Mouse (Mus musculus): Measurements from ENCODE around the gene Fbxo10. TPM values are rescaled to one million over a fixed set of nuclear protein-coding genes. Genes with fewer than 3 reads are reported as not detected.
A peak's percentile ranks its signal among the peaks of the same experiment; 100 is the strongest.
"Not testable (repeated sequence)": the region's sequence is repeated elsewhere in the genome, so short reads cannot be mapped to it uniquely, and the experiment has no call there.

The Fbxo10 gene
- total RNA-seq, 2 experiments from 2014 or later: 11.1 to 12.8 TPM

DNA sequence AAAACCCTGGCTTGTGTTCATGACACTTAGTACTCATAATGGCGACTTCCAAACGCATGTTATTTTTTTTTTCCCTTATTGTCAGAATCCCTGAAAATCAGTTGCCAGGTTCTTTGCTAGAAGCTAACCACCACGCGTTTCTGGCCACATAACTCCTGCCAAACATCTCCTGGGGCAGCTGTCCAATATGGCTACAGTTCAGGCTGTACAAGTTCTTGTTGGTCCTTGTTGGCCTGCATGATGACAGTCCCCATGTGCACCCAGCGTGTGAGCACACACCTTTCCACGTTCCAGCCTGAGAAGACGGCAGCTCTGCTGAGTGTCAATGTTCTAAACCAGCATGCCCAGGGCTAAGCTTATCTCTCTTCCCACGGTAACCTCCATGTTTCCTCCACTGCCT is 29.0 kb downstream of the Fbxo10 start:
- intact Hi-C loops (cut with DNase I): no loop called here
- peak; percentile 24 for DNase-seq (ENCODE audit: low spot score)

DNA sequence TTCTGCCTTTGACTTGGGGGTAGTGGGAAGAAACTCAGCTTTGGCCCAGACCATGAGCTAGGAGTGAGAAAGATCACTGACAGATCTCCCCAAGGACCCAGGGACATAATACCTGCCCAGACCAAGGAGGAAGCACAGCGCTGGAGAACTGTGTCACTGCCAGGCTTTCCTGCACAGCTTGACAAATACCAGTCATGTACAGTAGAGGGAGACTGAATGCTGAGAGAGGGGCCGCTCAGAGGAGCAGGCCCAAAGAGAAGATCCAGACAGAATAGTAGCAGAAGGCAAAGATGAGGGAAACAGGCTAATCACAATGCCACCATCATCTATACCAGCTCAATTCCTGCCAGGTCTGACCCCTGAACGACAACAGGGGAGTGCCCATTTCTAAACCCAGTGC is 29.5 kb downstream of the Fbxo10 start:
- DNase-seq (ENCODE audit: low spot score): no peak
- intact Hi-C loops (cut with DNase I): no loop called here

DNA sequence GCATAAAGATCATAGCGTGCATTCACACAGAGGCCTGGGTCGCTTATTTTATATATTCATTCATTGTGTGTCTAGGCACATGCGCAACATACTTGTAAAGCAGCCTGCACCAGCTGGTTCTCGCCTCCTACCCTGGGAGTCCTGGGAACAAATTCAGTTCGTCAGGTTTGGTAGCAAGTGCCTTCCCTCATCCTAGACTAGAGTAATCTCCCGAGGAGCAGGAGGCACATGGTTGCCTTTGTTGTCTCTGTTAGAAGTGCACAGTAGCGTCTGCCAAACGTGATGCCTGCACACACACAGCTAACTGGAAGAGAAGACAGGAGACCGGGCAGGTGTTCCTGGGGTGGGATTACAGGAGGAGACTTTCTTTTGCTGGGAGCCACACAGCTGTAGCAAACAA is 36.4 kb downstream of the Fbxo10 start:
- intact Hi-C loops (cut with DNase I): no loop called here
- no peak for DNase-seq (ENCODE audit: low spot score)

DNA sequence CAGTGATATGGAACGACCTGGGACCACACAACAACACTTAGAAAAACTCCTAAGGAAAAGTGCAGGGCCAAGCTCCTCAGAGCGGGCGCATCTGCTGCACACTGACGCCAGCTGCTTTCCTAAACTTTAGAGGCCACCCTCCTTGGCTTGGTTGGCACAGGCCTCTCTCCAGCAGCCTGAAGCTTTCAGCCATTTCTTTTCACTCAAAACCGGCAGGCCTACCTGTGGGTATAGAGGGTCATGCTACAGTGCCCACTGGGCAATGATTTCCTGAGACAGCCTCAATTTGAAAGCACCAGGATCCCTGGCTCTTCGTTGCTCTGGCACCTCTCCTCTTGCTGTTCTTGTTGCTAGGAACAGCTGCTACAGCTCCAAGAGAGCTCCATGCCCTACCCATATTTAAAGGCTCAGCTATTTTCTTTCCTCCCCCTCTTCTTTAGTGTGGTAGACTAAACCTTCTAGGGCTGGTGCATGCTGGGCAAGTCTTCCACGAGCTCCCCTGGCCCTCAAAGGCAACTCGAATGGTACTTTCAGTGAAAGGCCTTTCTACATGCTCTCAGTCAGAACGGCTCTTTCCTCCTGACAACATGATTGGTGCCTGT is 37.0 kb downstream of the Fbxo10 start:
- no peak for DNase-seq (ENCODE audit: low spot score)

DNA sequence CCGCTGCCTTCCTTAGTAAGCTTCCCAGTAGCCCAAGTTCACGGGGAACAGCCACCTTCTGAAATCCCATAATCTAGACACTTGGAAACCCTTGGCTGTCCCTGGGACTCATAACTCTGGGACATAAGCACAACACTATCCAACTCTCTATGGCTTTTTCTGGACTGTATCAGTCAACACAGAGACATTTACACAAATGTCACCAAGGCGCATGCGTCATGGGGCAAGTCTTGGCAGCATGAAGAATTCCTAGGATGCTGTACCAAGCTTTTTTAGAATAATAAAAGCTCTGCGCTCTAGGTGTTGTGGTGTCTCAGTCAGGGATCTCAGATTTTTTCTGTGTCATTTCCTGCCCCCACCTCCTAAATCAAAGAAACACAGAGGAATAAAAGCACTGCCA is 37.7 kb downstream of the Fbxo10 start:
- intact Hi-C loops (cut with DNase I): no loop called here
- DNase-seq (ENCODE audit: low spot score): no peak

More for the DNA sequence above, 37.0 kb downstream of the Fbxo10 start:
- intact Hi-C loops (cut with DNase I): no loop called here

DNA sequence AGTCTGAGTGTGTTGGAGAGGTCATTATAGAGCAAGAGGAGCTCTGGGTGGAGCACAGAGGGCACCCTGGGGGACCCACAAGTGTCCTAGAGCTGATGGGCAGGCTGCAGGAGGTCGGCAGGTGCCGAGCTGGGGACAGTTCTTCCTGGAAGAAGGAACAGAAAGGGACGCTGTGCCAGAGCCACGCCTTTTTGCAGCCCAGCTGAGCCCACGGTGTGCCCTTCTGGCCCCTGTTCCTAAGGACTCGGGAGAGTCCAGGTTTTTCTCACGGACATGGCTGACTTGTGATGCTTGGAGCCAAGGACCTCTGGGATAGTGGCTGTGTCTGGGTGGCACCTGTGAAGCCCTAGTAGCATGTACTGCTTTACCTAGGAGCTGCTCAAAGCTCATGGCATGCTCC is 43.6 kb downstream of the Fbxo10 start:
- intact Hi-C loops (cut with DNase I): no loop called here
- DNase-seq (ENCODE audit: low spot score): no peak

DNA sequence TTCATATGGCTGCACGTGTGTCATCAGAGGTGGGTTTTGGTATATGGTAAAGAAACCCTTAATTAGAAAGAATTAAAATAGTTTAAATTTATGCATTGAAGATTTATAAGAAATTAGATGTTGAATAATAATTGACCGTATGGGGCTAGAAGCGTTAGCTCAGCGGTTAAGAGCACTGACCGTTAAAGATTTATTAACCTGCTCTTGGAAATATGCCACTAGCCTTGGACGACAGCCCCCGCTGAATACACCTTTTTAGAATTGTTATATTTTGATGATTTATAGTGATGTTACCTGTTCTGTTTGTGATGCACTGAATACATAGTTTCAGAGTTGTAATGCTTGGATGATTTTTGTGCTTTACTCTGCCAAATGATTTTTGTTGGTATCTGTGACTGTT is 44.9 kb downstream of the Fbxo10 start:
- DNase-seq (ENCODE audit: low spot score); intact Hi-C loops (cut with DNase I): not testable (repeated sequence)

DNA sequence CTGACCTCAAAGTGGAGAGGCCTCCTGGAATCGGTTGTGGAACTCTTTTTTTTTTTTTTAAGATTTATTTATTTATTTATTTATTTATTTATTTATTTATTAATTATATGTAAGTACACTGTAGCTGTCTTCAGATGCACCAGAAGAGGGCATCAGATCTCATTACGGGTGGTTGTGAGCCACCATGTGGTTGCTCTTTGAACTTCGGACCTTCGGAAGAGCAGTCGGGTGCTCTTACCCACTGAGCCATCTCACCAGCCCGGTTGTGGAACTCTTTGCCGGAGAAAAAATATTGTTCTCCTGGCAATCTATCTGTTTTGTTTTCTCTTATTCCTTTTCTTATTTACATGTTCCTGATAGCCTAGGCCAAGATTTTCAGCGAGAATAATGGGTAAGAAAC is 45.5 kb downstream of the Fbxo10 start:
- intact Hi-C loops (cut with DNase I); DNase-seq (ENCODE audit: low spot score): not testable (repeated sequence)

DNA sequence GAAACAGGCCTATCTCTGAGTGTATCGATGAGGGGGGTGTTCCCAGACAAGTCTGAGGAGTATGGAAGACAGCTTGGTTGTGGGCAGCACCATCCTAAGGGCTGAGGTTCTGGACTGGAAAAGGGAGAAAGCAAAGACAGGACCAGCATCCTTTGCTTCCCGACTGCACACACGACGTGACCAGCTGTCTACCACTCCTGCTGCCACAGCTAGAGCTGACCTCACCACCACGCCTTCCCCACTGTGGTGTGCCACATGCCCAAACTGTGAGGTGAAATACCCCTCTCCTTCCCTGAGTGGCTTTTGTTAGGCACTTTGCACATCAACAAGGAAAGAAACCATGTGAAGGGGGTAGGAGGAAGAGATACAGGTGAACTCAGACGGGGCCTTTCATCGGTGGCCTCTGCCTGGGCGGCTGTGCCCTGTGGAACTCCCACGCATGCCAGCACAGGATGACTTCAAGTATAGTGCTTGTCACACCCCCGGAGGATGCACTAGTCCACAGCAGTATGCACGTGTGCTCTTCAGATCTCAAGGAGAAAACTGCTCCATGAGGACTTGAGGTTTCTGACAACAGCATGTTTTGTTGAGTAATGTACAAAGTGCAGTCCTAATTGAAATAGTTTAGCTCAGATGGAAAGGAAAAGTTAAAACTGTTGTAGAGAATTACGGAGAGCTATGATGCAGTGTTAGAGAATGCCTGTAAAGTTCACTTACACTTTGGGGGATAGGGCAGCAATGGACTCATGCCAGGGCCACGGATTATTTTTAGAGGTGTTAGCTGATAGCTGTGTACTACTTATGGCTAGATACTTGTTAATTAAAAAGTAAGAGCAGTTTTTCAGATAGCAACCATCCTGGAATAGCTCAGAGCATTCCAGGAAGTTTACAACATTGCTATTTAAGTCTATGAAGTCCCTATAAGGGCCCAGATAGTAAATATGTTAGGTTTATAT is 46.7 kb downstream of the Fbxo10 start:
- no peak for DNase-seq (ENCODE audit: low spot score)
- intact Hi-C loops (cut with DNase I): no loop called here

DNA sequence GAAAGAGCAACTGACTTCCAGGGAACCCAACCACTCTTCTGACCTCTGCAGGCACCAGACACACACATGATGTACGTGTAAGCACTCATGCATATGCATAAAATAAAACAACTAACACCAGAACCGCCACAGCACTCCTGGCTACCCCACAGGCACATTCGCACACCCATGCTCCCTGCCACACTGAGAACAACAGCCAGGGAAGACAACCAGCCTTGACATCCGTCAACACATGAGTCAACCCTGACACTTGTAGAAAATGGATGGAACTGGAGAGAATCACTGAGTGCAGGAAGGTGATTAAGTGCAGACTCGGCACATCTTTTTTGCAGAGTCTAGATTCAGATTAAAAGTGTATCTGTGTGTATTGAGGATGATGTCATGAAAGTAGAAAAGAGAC is 47.8 kb downstream of the Fbxo10 start:
- no peak for DNase-seq (ENCODE audit: low spot score)
- intact Hi-C loops (cut with DNase I): no loop called here

DNA sequence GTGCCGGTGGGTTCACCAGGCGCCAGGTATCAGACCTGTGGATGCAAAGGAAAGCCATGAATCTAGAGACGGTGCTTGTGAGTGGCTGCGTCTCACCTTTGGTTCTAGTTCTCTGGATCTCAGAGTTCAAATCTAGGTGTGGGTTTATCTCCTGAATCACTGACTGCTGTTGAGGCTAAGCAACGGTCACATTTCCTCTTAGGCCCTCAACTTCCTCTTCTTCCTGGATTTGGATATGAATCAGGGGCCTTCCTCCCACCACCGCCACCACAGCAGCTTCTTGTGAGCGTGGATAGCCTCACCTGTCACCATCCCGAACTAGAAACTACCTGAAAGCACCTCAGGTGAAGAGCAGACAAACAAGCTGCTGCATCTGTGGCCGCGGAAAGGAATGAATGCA is 48.4 kb downstream of the Fbxo10 start:
- intact Hi-C loops (cut with DNase I): no loop called here

DNA sequence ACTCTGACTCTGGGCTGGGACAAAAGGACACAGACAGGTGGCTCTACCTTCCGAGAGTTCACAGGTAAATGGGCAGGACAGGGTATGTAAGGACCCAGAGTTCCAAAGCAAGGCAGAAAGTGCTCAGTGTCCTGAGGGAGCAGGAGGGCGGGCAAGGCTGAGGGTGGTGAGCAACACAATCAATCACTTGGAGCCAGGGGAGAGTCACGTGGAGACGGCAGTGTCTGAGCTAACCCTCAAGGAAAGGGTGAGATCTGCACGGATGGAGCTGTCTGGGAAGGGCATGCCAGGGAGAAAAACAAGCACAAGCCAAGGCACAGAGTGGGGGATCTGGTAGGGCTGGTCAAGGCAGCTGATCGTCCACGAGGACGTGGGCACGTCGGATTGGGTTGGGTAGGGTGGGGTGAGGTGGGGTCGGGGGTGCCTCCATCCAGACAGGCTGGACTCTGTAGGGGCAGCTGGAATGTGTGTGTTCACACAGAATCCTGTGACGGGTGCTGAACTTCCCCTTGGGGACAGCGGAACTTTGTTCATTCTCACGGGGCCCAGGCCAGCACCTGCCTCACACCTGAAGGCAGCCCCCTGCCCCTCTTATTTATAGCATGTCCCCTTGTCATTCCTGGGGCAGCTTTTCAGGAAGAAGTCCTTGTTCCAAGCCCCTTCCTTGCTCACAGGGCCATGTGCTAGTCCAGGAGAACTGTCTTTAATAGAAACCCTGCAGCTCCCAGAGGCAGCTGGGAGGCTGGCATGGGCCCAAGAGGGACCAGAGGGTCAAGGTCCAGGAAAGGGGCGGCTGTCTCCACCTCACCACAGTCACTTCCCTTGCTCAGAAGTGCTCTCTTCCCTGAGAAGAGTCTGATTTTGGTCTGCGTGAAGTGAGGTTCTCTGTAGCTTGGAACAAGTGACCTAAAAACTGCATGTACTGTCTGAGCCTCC is 49.4 kb downstream of the Fbxo10 start:
- no peak for DNase-seq (ENCODE audit: low spot score)
- intact Hi-C loops (cut with DNase I): no loop called here

More for the DNA sequence above, 48.4 kb downstream of the Fbxo10 start:
- DNase-seq (ENCODE audit: low spot score): no peak

DNA sequence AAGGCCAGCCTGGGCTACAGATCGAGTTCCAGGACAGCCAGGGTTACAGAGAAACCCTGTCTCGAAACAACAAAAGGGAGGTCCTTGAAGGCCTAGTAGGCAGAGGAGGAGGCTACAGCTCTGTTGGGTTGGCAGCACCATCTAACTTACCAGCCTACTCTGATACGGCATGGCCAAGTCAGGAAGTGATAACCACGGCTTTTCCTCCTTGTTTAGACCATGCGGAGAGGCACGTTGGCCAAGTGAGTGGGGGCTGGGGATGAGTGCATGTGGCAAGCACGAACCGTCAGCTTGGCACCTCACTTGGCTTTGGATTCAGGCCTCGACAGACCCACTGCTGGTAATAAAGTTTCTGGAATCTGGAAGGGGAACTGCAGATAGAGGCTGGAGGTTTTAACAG is 51.8 kb downstream of the Fbxo10 start:
- intact Hi-C loops (cut with DNase I): no loop called here
- DNase-seq (ENCODE audit: low spot score): no peak

DNA sequence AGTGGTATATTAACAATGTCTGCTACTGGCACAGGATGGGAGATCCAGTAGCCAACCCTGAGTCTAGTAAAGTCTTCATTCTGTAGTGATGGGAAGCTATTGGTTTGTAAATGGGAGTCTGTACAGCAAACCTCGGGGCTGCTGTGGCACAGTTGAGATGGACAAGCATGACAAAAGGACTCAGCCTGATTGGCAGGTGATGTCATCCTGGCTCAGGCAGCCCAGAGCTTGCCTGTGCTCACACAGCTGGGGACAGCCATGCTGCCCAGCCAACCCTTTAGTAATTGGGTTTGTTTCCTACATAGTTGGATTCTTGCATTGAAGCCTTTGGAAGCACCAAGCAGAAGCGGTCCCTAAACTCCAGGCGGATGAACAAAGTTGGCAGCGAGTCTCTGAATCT is 57.9 kb downstream of the Fbxo10 start:
- intact Hi-C loops (cut with DNase I): no loop called here

DNA sequence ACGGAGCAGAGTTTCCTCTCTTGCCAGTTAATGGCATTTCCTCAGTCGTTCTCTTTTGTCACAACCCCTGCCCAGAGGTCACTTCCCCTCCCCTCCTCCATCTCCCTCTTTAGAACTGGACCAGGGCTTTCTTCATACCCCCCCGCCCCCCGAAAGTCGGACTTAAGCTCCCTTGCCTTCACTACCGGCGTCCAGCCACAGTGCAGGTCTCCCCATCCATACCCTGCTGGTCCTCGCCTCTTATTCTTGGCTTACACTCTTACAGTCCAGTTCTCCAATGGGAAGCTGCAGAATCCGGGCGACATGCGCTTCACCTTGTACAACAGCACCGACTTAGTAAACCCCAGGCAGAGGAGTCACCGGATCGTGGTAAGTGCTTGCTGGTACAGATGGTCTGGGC is 65.4 kb downstream of the Fbxo10 start:
- intact Hi-C loops (cut with DNase I): loop anchor here (5.0 to 10.0 kb wide), 3 partner anchors 63 to 516 kb away; partner anchors contain the start of genes Fbxo10 and Shb
- no peak for DNase-seq (ENCODE audit: low spot score)

More for the DNA sequence above, 57.9 kb downstream of the Fbxo10 start:
- no peak for DNase-seq (ENCODE audit: low spot score)

DNA sequence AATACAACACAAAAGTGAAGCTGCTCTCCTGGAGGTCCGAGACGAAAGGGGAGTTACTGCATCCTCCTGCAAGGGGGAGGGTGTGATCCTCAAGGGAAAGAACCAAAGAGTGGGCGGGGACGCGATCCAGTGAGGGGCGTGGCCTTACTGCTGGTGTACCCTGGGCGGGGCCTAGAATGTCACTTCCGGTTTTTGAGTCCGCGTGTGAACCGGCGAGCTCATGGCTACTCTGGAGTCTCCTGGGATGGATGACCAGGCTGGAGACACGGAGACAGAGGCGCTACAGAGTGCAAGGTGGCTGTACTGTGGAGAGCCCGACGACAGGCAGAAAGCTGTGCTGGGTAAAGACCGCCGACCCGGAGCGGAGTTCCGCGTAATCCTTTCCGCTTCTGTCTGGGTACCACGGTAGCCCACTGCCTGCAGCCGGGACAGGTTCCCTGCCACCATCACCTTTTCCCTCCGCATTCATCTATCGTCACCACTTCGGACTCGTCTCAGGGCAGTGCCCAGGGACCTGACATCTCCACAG is 65.9 kb downstream of the Fbxo10 start, which contains the start of gene Polr1e:
Gene Polr1e, plus strand, starts transcription at position 132 of the 529 bp plus-strand sequence.
- DNase-seq (ENCODE audit: low spot score): peak; percentile 87
- intact Hi-C loops (cut with DNase I): loop anchor here (5.0 to 10.0 kb wide), 3 partner anchors 64 to 516 kb away; partner anchors contain the start of genes Fbxo10 and Shb

DNA sequence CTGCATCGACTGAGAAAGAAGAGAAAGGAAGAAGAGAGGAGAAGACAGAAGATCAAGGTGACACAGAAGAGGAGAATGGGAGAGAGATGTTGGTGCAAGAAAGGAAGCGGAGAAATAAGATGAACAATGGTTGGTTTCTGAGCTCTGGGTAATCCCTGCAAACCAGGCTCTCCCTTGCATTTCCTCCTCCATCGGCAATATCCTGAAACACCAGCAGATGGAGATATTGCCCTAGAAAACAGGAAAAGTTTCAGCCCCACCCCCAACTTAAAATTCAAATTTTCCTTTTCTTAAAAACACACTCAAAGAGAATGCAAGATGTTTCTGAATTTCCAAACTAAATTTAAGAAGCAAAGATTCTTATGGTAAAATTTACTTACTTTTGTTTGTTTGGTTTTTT is 68.8 kb downstream of the Fbxo10 start:
- intact Hi-C loops (cut with DNase I): loop anchor here (1.0 to 10.0 kb wide), 4 partner anchors 67 to 519 kb away; partner anchors contain the start of genes Fbxo10 and Shb
- no peak for DNase-seq (ENCODE audit: low spot score)

DNA sequence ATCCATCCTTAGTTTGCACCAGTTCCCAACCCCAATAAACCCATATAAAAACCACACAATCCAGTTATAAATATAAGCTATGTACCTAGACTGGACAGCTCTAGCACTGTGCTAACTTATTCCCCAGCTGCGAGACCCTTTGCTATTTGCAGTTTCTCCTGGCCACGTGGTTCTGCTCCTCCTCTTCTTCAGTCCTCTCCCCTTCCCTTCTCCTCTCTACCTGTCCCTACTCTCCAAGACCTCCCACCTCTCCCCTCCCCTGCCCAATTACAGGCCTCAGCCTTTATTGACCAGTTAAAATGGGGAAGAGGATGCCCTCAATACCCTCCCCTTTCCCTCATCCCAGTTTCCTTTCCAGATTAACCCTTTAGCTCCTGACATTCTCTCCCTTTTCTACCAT is 70.9 kb downstream of the Fbxo10 start:
- DNase-seq (ENCODE audit: low spot score): no peak

DNA sequence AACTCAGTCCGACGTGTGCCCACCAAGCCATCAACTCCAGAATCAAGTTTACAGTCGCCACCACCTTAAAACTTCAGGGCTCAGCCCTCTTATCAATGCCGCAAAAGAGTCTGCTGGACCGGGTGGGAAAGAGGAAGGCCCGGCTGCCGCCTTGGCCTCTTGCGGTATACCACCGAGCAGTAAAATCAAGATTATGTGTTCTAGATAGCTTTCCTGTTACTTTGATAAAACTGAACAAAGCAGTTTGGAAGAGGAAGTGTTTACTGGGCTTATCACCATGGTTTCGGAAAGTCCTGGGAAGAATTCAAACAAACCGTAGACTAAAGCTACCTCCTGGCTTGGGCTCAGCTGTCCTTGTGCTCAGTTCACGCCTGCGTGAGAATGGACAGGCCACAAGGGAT is 71.4 kb downstream of the Fbxo10 start:
- DNase-seq (ENCODE audit: low spot score): no peak
- intact Hi-C loops (cut with DNase I): loop anchor here (5.0 to 10.0 kb wide), 3 partner anchors 41 to 522 kb away; partner anchors contain the start of genes Shb and Slc25a51

More for the DNA sequence above, 70.9 kb downstream of the Fbxo10 start:
- intact Hi-C loops (cut with DNase I): loop anchor here (5.0 to 10.0 kb wide), 3 partner anchors 41 to 521 kb away; partner anchors contain the start of genes Shb and Slc25a51
